Mouse (Mus musculus) C2C12 (cell line): Measurements from ENCODE around the gene Ppp5c. TPM values are rescaled to one million over a fixed set of nuclear protein-coding genes. Genes with fewer than 3 reads are reported as not detected.

Experiments used
- H3K27me3 ChIP-seq: one replicate; pipeline ENCODE4 v1.6.1; 2011; ENCODE audit not compliant: control insufficient read depth, insufficient read depth, insufficient read length
- H3K36me3 ChIP-seq: one replicate; pipeline ENCODE4 v1.6.1; 2011; ENCODE audit not compliant: control insufficient read depth, insufficient read depth
- H3K4me3 ChIP-seq: one replicate; pipeline ENCODE4 v1.5.1; 2011; ENCODE audit warnings: mild to moderate bottlenecking, control low read depth; ENCODE audit not compliant: poor library complexity, insufficient read depth, severe bottlenecking
- H3K79me2 ChIP-seq: one replicate; pipeline ENCODE4 v1.6.1; 2011; ENCODE audit not compliant: control insufficient read depth, insufficient read depth
- H3K79me3 ChIP-seq: one replicate; pipeline ENCODE4 v1.6.1; 2011; ENCODE audit warnings: low read depth, control low read depth
- H3ac ChIP-seq: one replicate; pipeline ENCODE3; 2011; ENCODE audit warnings: low read depth; ENCODE audit not compliant: control insufficient read depth, insufficient read length
- CEBPB ChIP-seq: IDR thresholded peaks from one replicate; pipeline ENCODE4 v1.6.1; 2011; ENCODE audit warnings: low read depth, mild to moderate bottlenecking, control low read depth, moderate library complexity
- CTCF ChIP-seq: IDR thresholded peaks from one replicate; pipeline ENCODE4 v1.5.1; 2011; ENCODE audit not compliant: control insufficient read depth, insufficient read depth, insufficient read length
- FOSL1 ChIP-seq: IDR thresholded peaks from one replicate; pipeline ENCODE4 v1.8.0; 2011; ENCODE audit warnings: mild to moderate bottlenecking, low read length; ENCODE audit not compliant: poor library complexity, insufficient read depth, severe bottlenecking
- MAX ChIP-seq: IDR thresholded peaks from one replicate; pipeline ENCODE4 v1.6.1; 2011; ENCODE audit warnings: mild to moderate bottlenecking, control low read depth
- MYOD1 ChIP-seq: IDR thresholded peaks from one replicate; pipeline ENCODE4 v1.6.1; 2011; ENCODE audit warnings: low read depth; ENCODE audit not compliant: control insufficient read depth, insufficient read length
- MYOG ChIP-seq: IDR thresholded peaks from one replicate; pipeline ENCODE4 v1.6.1; 2011; ENCODE audit not compliant: control insufficient read depth, insufficient read length; ENCODE audit errors: extremely low read depth
- USF1 ChIP-seq: IDR thresholded peaks from one replicate; pipeline ENCODE4 v1.6.1; 2011; ENCODE audit warnings: low read depth, mild to moderate bottlenecking, control low read depth, moderate library complexity
- polyA plus RNA-seq: library from polyadenylated mRNA; unstranded; fragments of >200 nt; fragmentation: generic; extraction: Trizol; gene quantifications from one replicate; pipeline ENCODE4 v1.2.1, GENCODE M21; 2012; ENCODE audit warnings: missing spikeins

Gene Ppp5c
- polyA plus RNA-seq, 1 experiment: 143 TPM

DNA sequence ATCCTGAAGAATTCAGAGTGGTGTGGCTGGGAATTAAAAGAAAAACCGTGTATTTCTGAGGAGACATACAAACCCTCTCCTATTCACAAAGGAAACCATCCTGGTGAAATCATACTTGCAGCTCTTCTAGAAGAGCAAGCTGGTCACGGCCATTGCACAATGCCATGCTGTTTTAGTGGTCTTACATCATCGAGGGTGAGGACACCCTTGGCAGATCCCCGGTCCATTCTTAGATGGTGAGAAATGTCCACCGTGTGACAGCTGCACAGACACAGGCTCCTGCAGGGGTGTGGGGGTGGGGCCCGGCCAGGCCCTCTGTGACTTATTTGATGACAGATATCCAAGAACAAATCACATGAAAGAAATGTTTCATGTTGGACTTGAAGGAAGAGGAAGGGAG lies 53.7 kb downstream of the Ppp5c start:
- H3K36me3 ChIP-seq: no peaks in the 10 kb centered on the region
- TF ChIP-seq MYOD1: peak; percentile 76
- peak; percentile 85 for TF ChIP-seq CEBPB
- TF ChIP-seq USF1: no peak
- no peak for TF ChIP-seq FOSL1
- no peak for TF ChIP-seq MAX
- H3K27me3 ChIP-seq: no peaks in the 10 kb centered on the region
- no peaks in the 10 kb centered on the region for H3K79me3 ChIP-seq
- H3K4me3 ChIP-seq: no peak overlapping the region
- no peaks in the 10 kb centered on the region for H3K79me2 ChIP-seq
- H3ac ChIP-seq: no peak overlapping the region

DNA sequence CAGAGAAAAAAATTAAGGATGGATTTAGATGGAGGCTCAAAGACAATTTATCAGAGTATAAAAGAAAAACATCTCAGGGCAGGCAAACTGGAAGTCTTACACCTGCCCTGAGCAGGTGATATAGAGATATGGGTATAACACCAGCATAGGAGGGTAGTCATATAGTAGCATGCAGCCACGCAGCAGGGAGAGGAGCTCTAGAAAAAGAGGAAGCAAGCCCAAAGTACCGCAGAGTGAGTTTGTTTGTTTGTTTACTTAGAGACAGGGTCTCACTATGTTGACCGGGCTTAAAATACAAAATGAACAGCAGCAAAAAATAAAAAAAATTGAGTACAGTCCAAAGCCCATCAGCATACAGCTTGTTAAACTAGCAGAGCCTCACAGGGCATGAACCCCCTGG lies 56.6 kb downstream of the Ppp5c start:
- no peak for TF ChIP-seq USF1
- no peak for TF ChIP-seq MYOD1
- TF ChIP-seq FOSL1: no peak
- TF ChIP-seq MYOG: no peak
- no peak for TF ChIP-seq CTCF
- no peak for TF ChIP-seq MAX
- TF ChIP-seq CEBPB: no peak
- Histone ChIP-seq H3K79me3 (no peaks in the 10 kb centered on the region), H3K36me3 (no peaks in the 10 kb centered on the region), H3K27me3 (no peaks in the 10 kb centered on the region), H3ac (no peak overlapping the region), H3K4me3 (no peak overlapping the region), H3K79me2 (no peaks in the 10 kb centered on the region)

DNA sequence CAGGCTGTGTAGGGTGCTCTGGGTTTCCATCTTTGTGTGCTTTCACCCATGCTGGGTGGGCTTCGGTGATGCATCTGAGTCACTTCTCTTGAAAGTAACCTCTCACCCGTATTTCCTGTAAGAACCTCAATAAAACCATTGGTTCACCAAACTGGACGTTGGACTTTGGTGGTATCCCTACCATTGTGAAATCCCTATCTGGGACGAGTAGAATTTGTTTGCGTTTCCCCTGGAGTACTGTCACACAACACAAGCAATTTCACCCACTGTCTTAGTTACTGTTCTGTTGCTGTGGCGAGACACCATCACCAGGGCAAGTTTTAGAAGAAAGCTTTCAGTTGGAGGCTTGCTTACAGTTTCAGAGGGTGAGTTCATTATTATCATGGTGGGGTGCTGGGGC lies 59.3 kb downstream of the Ppp5c start:
- no peaks in the 10 kb centered on the region for H3K36me3 ChIP-seq

DNA sequence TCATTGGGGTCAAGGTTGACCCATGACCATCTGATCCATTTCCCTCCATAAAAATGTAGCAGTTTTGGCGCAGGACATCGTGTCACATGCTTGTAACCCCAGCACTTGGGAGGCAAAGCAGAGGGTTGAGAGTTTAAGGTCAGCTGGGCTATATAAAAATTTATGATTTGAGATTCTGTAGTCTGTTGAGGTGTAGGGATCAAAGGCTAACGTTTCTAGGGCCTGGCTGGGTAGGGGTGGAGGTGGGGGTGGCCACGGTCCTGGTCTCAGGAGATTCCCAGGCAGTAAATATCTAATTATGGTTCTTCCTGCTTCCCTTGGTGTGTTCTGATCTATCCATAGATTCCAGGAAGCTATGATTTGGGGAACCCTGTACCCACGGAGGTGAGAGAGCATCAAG lies 66.0 kb downstream of the Ppp5c start:
- peaks cover 3% of the 10 kb centered on the region for H3K27me3 ChIP-seq
- no peaks in the 10 kb centered on the region for H3K36me3 ChIP-seq
- no peaks in the 10 kb centered on the region for H3K79me3 ChIP-seq
- no peak overlapping the region for H3K4me3 ChIP-seq
- no peak overlapping the region for H3ac ChIP-seq
- no peak for TF ChIP-seq FOSL1
- no peak for TF ChIP-seq MYOG
- no peak for TF ChIP-seq CEBPB
- TF ChIP-seq CTCF: no peak
- TF ChIP-seq MYOD1: no peak
- no peak for TF ChIP-seq MAX
- TF ChIP-seq USF1: no peak
- H3K79me2 ChIP-seq: no peaks in the 10 kb centered on the region

More for the DNA sequence above, 59.3 kb downstream of the Ppp5c start:
- Histone ChIP-seq H3ac (no peak overlapping the region), H3K79me3 (no peaks in the 10 kb centered on the region), H3K79me2 (no peaks in the 10 kb centered on the region), H3K4me3 (no peak overlapping the region), H3K27me3 (no peaks in the 10 kb centered on the region)
- no peak for TF ChIP-seq MAX
- TF ChIP-seq CTCF: no peak
- no peak for TF ChIP-seq FOSL1
- no peak for TF ChIP-seq USF1
- TF ChIP-seq CEBPB: no peak
- no peak for TF ChIP-seq MYOD1
- TF ChIP-seq MYOG: no peak

DNA sequence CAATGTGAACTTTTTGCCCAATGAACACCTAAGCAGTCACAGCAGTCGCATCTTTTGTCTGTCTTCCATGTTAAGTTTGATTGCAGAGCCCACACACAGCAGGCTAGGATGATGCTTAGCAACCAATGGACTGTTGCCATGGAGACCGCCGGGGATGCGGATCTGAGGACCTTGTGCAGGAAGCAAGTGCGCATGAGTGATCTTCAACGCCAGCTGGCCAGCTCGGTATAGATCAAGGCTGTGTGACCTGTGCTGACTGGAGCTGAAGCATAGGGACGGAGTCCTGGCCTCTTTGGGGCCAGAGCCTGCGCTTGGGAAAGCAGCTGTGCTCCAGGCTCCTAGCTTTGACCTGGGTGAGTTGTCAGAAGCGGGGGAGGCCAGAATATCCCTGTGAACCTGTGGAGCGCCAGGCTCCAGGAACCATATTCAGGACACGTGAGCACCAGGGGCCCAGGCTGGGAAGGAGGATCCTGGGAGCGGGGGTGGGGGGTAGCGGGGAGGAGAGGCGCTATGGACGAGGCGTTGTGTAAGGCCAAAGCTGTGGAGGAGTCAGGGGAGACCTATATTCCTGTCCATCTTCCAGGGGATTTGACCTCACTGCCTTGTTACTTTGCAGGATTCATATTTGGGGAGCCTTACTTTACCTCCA lies 68.1 kb downstream of the Ppp5c start, which contains the start of gene Pnmal1:
Gene Pnmal1, plus strand, starts transcription at position 141 of the 649 bp plus-strand sequence.
- Histone ChIP-seq H3K36me3 (no peaks in the 10 kb centered on the region), H3K79me2 (no peaks in the 10 kb centered on the region), H3ac (no peak within 1 kb of the TSS), H3K27me3 (peaks cover 3% of the 10 kb centered on the region), H3K79me3 (no peaks in the 10 kb centered on the region), H3K4me3 (no peak within 1 kb of the TSS)
- TF ChIP-seq MYOD1: no peak
- no peak for TF ChIP-seq MYOG
- TF ChIP-seq MAX: no peak
- no peak for TF ChIP-seq CTCF
- no peak for TF ChIP-seq USF1
- no peak for TF ChIP-seq FOSL1
- TF ChIP-seq CEBPB: no peak

DNA sequence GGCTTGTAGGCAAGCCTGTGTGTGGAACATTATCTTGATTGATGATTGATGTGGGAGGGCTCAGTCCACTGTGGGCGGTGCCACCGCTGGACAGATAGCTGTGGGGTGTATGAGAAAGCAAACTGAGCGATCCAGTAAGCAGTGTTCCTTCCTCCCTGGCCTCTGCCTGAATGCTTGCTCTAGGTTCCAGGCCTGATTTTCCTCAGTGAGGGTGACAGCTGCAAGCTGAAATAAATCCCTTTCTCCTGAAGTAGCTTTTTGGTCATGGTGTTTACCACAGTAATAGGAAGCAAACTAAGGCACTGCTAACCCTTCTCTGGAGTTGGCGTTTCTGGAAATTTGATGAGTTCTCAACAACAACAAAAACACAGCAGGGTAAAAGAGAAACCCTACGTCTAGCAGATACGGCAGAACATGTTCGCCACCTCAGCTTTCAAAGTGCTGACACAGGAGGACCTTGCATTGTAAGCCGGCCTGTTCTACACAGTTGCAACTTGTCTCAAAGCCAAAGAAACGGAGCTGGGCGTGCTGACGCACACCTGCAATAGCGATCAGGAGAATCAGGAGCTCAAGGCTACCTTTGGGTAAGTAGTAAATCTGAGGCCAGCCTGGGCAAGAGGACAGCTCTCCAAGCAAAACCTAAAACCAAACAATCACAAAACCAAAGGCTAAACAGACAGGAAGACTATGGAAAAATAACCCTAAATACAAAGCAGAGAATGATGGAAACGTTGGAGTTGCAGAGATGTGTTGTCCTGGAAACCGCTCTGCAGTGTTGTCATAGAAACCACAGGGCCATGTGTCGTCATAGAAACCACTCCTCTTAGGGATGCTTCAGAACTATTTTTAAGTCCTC lies 71.1 kb downstream of the Ppp5c start:
- peaks cover 3% of the 10 kb centered on the region for H3K27me3 ChIP-seq
- H3ac ChIP-seq: no peak overlapping the region
- TF ChIP-seq MAX (no peak), FOSL1 (no peak), MYOG (no peak), CTCF (no peak), CEBPB (no peak), USF1 (no peak), MYOD1 (no peak)
- H3K79me3 ChIP-seq: no peaks in the 10 kb centered on the region
- H3K79me2 ChIP-seq: no peaks in the 10 kb centered on the region
- H3K36me3 ChIP-seq: no peaks in the 10 kb centered on the region
- no peak overlapping the region for H3K4me3 ChIP-seq
